Mouse (Mus musculus) brain, adult 2 months (tissue): ENCODE data around the gene Disp3.

Source experiments
- DNase-seq: peaks from one replicate; pipeline ENCODE4 v3.0.0; 2011; ENCODE audit warnings: low read depth, low spot score

The Disp3 gene

DNA sequence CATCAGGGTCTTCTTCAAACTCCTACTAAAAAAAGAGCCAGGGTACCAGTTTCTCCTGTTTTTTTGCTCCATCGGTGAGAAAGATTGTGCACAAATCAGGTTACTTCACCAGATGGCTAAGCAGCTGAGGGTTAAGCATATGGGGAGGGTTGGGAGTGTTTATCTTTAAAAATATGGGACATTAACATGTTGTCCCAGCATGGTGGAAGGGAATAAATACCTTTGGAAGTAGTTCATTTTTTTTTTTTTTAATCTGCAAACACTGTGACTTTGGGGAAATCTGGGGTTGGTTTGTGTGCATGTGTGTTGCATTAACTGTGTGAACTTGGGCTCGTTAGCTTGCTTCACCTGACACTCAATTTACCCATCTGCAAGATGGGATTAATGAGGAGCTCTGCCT lies 3.3 kb upstream of the Disp3 start:
- DNase-seq: no peak

GRCm38 (mm10) chr4:148288055-148288549 lies 337 bp upstream of the Disp3 start:
- peak; percentile 97 for DNase-seq

DNA sequence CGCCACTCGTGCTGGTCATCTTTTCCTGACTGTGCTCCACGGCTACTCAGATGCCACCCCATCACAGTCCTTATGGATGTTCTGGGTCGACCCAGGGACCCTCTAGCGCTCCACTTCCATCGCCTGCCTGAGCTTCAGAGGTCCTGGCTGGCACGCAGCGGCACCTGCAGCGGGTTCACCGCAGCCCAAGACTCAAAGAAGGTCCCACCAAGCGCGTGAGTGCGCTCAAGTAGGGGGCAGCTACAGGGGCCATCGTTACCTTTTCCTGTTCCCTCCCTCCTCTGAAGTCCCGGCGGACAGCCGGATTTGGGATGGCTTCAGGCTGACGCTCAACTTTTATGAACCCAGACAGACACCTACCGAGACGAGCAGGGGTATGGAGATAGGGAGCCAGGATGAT lies 724 bp downstream of the Disp3 start:
- no peak for DNase-seq

- DNase-seq: peak; percentile 58
These were observed 1.3 kb downstream of the Disp3 start for GRCm38 (mm10) chr4:148286226-148287031.

DNA sequence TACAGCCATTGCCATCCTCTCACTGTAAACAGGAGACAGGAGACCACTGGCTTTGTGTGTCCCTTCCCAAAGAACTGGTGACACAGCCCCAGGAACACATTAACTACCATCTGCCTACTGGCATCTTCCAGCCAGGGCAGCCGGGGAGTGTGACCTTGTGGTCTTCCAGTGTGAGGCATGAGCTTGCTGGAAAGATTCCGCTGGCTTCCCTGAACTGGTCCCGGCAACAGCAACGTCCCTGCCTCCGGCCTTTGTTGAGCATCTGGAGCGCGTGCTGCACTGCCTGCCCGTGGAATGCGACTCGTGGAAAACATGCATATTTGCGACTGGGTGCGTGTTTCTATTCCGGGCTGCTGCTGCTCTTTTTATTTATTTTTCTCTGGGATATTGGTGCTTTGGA lies 3.5 kb downstream of the Disp3 start:
- DNase-seq: peak; percentile 51

DNA sequence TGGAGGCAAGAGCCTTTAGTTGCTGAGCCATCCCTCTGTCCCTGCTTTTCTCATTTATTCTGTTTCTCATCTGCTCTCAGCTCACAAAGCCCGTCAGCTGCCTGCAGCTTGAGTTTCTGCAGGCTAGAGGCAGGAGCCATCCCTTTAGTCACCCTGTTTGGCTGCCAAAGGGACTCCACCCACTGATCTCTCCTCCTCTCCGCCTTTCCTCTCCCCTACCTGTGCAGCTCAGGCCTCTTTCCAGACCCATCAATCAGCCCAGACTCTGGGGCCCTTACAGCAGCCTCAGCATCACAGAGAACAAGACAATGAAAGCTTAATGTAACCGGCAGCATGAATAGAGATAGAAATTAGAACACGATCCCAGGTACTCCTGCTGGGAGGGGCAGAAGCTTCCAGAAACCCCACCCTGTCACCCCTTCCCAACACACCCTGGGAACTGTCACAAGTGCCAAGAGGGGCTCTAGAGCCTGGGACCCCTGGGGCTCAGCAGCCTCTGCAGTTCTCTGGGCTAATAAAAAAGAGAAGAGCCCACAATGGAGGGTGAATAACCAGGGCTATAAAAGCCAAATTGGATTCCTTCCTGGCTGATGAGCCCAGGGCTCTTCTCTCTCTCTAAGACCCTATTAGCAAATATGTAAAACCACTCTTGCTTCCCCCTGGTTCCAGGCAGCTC lies 10.8 kb downstream of the Disp3 start:
- peak; percentile 54 for DNase-seq

GRCm38 (mm10) chr4:148274671-148275070 lies 13.1 kb downstream of the Disp3 start:
- no peak for DNase-seq

DNA sequence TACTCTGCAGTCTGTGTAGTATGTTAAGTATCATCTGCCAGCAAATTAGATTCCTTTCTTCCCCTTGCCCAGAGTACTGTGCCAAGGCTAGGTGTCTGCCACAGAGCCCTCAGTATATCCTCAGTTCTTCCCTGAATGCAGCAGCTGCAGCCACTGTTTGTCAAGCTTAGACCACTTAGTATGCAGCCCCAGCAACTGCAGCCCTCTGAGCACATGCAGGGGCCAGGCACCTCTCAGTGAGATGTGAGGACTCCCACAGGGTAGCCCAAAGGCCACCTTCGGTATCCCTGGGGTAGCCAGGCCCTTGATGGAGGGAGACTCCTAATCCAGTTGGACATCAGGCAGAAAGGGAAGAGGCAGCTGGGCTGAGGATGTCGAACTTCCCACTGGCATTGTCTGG lies 14.5 kb downstream of the Disp3 start:
- no peak for DNase-seq

DNA sequence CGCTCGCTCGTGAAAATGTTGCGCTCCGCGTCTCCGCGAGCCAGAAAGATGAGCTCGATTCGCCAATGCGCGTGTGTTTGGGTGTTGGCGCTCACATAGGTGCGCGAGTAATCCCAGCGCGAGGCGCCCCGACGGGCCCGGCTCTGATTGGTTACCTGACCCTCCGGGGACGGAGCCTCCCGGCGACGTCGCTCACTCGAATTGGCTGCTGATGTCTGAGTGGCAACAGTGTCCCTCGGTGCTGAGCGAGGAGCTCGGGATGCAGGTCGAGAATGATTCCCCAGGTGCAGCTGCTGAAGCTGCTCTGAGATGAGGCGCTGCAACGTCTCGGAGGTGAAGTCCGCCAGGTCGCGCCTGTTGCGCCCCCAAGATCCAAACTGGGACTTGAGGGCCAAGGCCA lies 16.1 kb downstream of the Disp3 start:
- DNase-seq: no peak

DNA sequence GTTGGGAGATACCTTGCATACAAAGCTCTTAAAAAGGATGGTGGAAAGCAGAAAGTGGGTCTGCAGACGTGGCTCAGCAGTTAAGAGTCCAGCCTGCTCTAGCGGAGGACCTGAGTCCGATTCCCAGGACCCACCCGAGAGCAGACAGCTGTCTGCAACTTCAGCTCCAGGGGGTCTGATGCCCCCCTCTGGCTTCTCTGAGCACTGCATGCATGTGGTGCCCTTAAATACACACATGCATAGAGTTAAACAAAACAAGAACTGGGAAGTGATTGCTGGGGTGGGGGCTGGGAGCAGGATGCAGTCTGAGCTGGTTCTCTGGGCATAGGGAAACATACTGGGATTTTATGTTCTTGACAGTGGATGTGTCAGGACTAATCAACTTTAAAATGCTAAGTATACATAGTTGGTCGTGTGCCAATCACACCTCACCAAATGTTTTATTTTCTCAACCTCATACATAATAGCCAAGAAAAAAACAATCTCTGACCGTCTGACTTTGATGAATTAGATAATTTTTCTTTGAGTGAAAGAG lies 20.7 kb downstream of the Disp3 start:
- no peak for DNase-seq

GRCm38 (mm10) chr4:148259941-148260340 lies 27.8 kb downstream of the Disp3 start:
- no peak for DNase-seq

DNA sequence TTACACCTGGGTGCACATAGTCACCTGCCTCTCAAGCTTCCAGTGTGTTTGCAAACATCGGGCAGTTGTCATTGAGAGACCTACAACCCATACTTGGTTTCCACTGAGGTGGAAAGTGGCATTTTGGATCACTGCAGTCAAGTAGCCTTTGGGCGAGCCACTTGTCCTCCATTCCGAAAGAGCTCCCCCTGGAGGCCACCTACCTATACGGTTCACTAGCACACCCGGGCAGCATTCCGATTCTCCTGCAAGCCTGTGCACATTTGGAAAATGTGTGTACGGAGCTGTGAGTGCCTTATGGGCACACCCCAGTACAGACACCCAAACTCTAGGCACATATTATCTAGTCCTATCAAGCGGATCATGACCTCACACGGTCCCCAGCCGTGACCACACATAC lies 38.4 kb downstream of the Disp3 start:
- peak; percentile 53 for DNase-seq

- peak; percentile 33 for DNase-seq
These were observed 47.4 kb downstream of the Disp3 start for GRCm38 (mm10) chr4:148240387-148240786.

GRCm38 (mm10) chr4:148239474-148240130 lies 48.2 kb downstream of the Disp3 start:
- DNase-seq: no peak

DNA sequence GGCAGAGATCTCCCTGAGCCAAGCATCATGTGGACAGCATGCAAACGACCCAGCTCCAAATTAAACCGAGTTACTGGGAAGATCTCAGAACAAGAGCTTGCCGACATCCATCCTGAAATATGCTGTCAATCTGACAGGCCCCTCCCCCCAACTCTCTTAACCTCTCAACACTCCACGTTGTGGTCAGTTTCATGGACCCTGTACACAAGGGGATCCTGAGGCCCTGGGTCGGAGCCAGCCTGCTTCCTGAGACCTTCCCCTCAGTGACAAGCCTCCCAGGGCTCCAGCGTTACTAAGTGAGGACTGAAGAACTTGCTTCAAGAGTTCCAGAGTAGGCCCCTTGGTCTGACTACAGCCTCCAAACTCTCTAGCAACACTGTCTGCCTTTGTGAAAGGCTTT lies 48.8 kb downstream of the Disp3 start:
- no peak for DNase-seq

DNA sequence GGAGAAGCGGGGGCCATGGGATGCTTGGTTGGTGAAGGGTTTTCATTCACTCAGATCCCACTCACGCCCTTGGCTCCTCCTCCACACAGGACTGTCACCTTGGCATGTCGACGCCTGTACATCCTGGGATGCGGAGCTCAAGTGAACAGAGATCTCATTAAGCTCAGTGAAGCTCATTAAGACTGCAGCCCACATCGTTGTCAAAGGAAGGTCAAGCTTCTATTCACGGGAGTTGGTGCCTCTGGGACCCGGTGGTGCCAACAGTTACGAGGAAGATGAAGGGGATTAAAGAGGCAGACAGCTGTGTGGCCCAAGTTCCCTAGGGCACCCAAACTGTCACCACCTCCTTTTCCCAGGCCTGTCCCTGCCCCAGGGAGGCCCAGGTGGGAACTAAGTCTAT lies 49.5 kb downstream of the Disp3 start:
- DNase-seq: no peak

GRCm38 (mm10) chr4:148236664-148237063 lies 51.1 kb downstream of the Disp3 start:
- DNase-seq: no peak

DNA sequence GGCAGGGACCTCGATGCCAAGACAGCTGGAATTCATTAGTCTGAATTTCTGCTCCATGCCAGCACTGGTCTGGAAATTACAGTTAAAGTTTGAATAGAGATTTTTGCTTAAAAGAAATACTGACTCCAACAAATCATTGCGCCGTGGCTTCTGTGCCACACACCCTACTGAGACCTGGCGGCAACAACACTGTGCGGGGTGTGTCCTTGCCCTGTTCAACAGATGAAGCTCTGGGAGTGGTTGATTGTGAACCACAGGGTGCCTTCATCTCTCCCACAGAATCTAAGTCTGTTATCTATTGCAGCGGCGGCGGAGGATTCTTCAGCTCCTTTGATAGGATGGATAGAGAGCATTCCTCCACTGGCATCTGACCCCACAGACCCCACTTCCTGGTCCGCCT lies 54.7 kb downstream of the Disp3 start:
- DNase-seq: no peak

DNA sequence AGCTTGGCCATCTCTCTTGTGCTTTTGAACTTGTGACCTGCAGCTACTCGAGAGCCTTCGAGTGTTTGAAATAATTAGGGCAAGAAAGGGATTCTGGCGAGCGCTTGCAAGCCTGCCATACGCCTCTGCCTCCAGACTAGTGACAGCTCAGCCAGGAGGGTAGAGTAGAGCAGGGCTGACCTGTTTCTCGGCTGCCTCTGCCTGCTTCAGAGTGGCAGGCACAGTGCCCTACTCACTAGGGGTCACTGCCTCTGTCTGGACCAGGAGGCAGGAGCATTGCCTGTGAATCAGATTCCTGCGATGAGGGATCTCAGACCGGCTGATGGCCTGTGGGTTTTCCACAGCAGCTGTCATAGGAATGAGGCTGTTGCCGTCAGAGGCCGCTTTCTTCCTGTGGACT lies 55.1 kb downstream of the Disp3 start:
- peak; percentile 31 for DNase-seq

DNA sequence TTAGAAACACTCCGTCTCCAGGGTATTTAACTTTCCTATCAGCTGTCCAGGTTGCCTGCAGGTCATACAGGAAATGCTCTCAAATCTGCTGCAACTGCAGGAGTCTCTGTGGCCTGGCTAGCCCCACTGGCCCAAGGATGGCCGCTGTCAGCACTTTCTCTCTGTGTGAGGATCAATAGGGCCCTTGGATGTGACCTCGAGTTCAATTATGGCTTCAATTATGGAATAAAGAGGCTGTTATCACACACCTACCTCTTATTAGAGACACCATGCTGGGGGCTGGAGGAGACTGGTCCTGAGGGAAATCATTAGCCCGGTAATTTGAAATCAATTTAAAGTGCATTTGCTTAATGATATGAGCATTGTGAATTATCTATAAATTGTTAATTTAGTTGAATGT lies 55.6 kb downstream of the Disp3 start:
- no peak for DNase-seq

DNA sequence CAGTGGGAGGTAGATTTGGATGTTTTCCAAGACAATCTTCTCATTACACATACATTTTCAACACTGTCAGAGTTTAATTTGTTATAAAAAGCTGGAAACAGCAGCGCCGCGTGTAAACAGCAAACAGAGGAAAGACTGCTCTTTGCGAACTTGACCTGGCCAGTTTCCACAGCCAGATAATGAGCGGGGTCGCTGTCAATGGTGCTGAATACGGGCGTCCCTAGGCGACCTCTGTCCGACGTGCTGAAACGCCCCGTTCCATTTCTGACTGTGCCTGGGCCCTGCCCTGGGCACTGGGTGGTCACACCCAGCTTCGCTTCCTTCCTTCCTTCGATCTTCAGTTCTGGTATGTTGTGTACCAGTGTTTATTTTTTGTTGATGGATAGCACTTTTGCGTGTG lies 58.1 kb downstream of the Disp3 start:
- peak; percentile 40 for DNase-seq

GRCm38 (mm10) chr4:148222983-148223382 lies 64.8 kb downstream of the Disp3 start:
- DNase-seq: no peak
